Mouse (Mus musculus) cerebellum, adult 18-20 months (tissue): Measurements from ENCODE around the gene Nlrp4c.
"Not testable (repeated sequence)": the region's sequence is repeated elsewhere in the genome, so short reads cannot be mapped to it uniquely, and the experiment has no call there.

ENCODE experiments used
- DNase-seq, 2 experiments: peaks; one replicate each; pipeline ENCODE4 v3.0.0; 2021

Gene Nlrp4c

GRCm38 (mm10) chr7:6044861-6045260, at the start of gene Nlrp4c:
Gene Nlrp4c, plus strand, starts transcription at chr7:6045161.
- no peak for DNase-seq

GRCm38 (mm10) chr7:6010910-6011309, 34.1 kb upstream of the Nlrp4c start, which contains the start of gene Vmn1r65:
Gene Vmn1r65, minus strand, starts transcription at chr7:6011010.
- DNase-seq = no peak

GRCm38 (mm10) chr7:6119501-6119900, 74.5 kb downstream of the Nlrp4c start:
- DNase-seq = no peak

GRCm38 (mm10) chr7:6120104-6120503, 75.1 kb downstream of the Nlrp4c start:
- DNase-seq = not testable (repeated sequence)

- DNase-seq = not testable (repeated sequence)
Measured at GRCm38 (mm10) chr7:6121128-6121527, 76.2 kb downstream of the Nlrp4c start.

GRCm38 (mm10) chr7:6126690-6127448, 81.9 kb downstream of the Nlrp4c start:
- peak; percentile 87 for DNase-seq

- DNase-seq = no peak
Measured at GRCm38 (mm10) chr7:6130346-6130745, 85.4 kb downstream of the Nlrp4c start.

- DNase-seq = no peak
Measured at GRCm38 (mm10) chr7:6132646-6133045, 87.7 kb downstream of the Nlrp4c start.

- no peak for DNase-seq
Measured at GRCm38 (mm10) chr7:6136497-6136896, 91.5 kb downstream of the Nlrp4c start.

GRCm38 (mm10) chr7:6139295-6139694, 94.3 kb downstream of the Nlrp4c start:
- DNase-seq = no peak

GRCm38 (mm10) chr7:6143991-6144531, 99.1 kb downstream of the Nlrp4c start:
- no peak for DNase-seq

GRCm38 (mm10) chr7:6145423-6146188, 100.6 kb downstream of the Nlrp4c start:
- DNase-seq = no peak

- peak in 1 of 2 experiments; percentile 44 for DNase-seq
Measured at GRCm38 (mm10) chr7:6146194-6146981, 101.4 kb downstream of the Nlrp4c start.

GRCm38 (mm10) chr7:6146982-6147325, 102.0 kb downstream of the Nlrp4c start:
- DNase-seq = peak in 1 of 2 experiments; percentile 43

- DNase-seq = no peak
Measured at GRCm38 (mm10) chr7:6147688-6148087, 102.7 kb downstream of the Nlrp4c start.

GRCm38 (mm10) chr7:6151266-6151665, 106.3 kb downstream of the Nlrp4c start:
- no peak for DNase-seq

GRCm38 (mm10) chr7:6152036-6152435, 107.1 kb downstream of the Nlrp4c start:
- DNase-seq = no peak

- no peak for DNase-seq
Measured at GRCm38 (mm10) chr7:6153131-6153530, 108.2 kb downstream of the Nlrp4c start.

- DNase-seq = no peak
Measured at GRCm38 (mm10) chr7:6154164-6154563, 109.2 kb downstream of the Nlrp4c start.
